Mouse (Mus musculus) kidney, adult 8-10 months (tissue): Measurements from ENCODE around the gene Clint1.

Experiments used
- DNase-seq, 2 experiments: peaks; one replicate each; pipeline ENCODE4 v3.0.0; 2022

The Clint1 gene

GRCm38 (mm10) chr11:45851516-45852123 is at the start of gene Clint1:
Clint1 (plus strand) TSS chr11:45852051.
- DNase-seq, result peak; percentile 69 to 76

- no peak for DNase-seq
Measured at GRCm38 (mm10) chr11:45804068-45804467, 47.8 kb upstream of the Clint1 start.

GRCm38 (mm10) chr11:45805312-45805772 is 46.5 kb upstream of the Clint1 start:
- peak; percentile 53 to 60 for DNase-seq

GRCm38 (mm10) chr11:45805810-45806209 is 46.0 kb upstream of the Clint1 start:
- DNase-seq, result peak; percentile 60 to 84

- peak; percentile 46 to 55 for DNase-seq
Measured at GRCm38 (mm10) chr11:45806264-45806663, 45.6 kb upstream of the Clint1 start.

- DNase-seq, result no peak
Measured at GRCm38 (mm10) chr11:45806809-45807208, 45.0 kb upstream of the Clint1 start.

- no peak for DNase-seq
Measured at GRCm38 (mm10) chr11:45807820-45808219, 44.0 kb upstream of the Clint1 start.

GRCm38 (mm10) chr11:45809424-45809823 is 42.4 kb upstream of the Clint1 start:
- no peak for DNase-seq

- no peak for DNase-seq
Measured at GRCm38 (mm10) chr11:45810056-45810455, 41.8 kb upstream of the Clint1 start.

GRCm38 (mm10) chr11:45810805-45811204 is 41.0 kb upstream of the Clint1 start:
- no peak for DNase-seq

- DNase-seq, result no peak
Measured at GRCm38 (mm10) chr11:45815603-45816002, 36.2 kb upstream of the Clint1 start.

- no peak for DNase-seq
Measured at GRCm38 (mm10) chr11:45816712-45817111, 35.1 kb upstream of the Clint1 start.

GRCm38 (mm10) chr11:45817996-45818395 is 33.9 kb upstream of the Clint1 start:
- DNase-seq, result no peak

- no peak for DNase-seq
Measured at GRCm38 (mm10) chr11:45820930-45821329, 30.9 kb upstream of the Clint1 start.

GRCm38 (mm10) chr11:45830112-45830511 is 21.7 kb upstream of the Clint1 start:
- no peak for DNase-seq

GRCm38 (mm10) chr11:45830743-45831310 is 21.0 kb upstream of the Clint1 start:
- DNase-seq, result no peak

- DNase-seq, result no peak
Measured at GRCm38 (mm10) chr11:45831476-45832143, 20.2 kb upstream of the Clint1 start.

- DNase-seq, result no peak
Measured at GRCm38 (mm10) chr11:45835625-45836255, 16.1 kb upstream of the Clint1 start.

GRCm38 (mm10) chr11:45837257-45837817 is 14.5 kb upstream of the Clint1 start:
- DNase-seq, result no peak

- DNase-seq, result peak; percentile 82 to 92
Measured at GRCm38 (mm10) chr11:45838450-45838849, 13.4 kb upstream of the Clint1 start.

GRCm38 (mm10) chr11:45840332-45840731 is 11.5 kb upstream of the Clint1 start:
- no peak for DNase-seq

- no peak for DNase-seq
Measured at GRCm38 (mm10) chr11:45846008-45846407, 5.8 kb upstream of the Clint1 start.

- no peak for DNase-seq
Measured at GRCm38 (mm10) chr11:45847548-45847947, 4.3 kb upstream of the Clint1 start.
